Mouse (Mus musculus): Measurements from ENCODE around the gene Sec31b. TPM values are rescaled to one million over a fixed set of nuclear protein-coding genes. Genes with fewer than 3 reads are reported as not detected.

Sec31b gene
- polyA plus RNA-seq, 1 experiment from 2014 or later = 0.49 TPM

- H3K9me3 ChIP-seq = no peaks in the 10 kb centered on the region
- H3K27ac ChIP-seq = no peak overlapping the region
- H3K4me2 ChIP-seq = peak overlapping the region; percentile 84
- no peaks in the 10 kb centered on the region for H3K27me3 ChIP-seq
- H3K9ac ChIP-seq = 0 out of 2 replicates have a peak overlapping the region, but pooled peaks have one; percentile 21
- peak overlapping the region; percentile 79 for H3K4me3 ChIP-seq
- 89% methylated on average over 14 of the region's 14 CpGs for WGBS
- H3K4me1 ChIP-seq = peaks cover 27% of the 10 kb centered on the region
- peaks cover 44% of the 10 kb centered on the region for H3K36me3 ChIP-seq
- no peak for ATAC-seq (ENCODE audit: insufficient number of reproducible peaks, insufficient read depth, low FRiP score, low TSS enrichment, low read depth)
Measured at GRCm38 (mm10) chr19:44564006-44564405, 18.3 kb upstream of the Sec31b start.

- WGBS = under 1% methylated on average over 33 of the region's 33 CpGs
- H3K4me2 ChIP-seq = peak within 1 kb of the TSS; percentile 84
- peak; percentile 91 for ATAC-seq (ENCODE audit: insufficient number of reproducible peaks, insufficient read depth, low FRiP score, low TSS enrichment, low read depth)
Measured at GRCm38 (mm10) chr19:44562652-44563206, 17.1 kb upstream of the Sec31b start, which contains the start of gene Hif1an. Gene Hif1an (plus strand): TSS chr19:44562850.

GRCm38 (mm10) chr19:44554861-44555590 is 9.4 kb upstream of the Sec31b start, which contains the start of gene Ndufb8:
Gene Ndufb8 (minus strand): TSS chr19:44555440.
- Histone ChIP-seq H3K27me3 (peaks cover 12% of the 10 kb centered on the region; the same call in 1 of the 2 replicates), H3K4me2 (peak within 1 kb of the TSS; percentile 90), H3K36me3 (peaks cover 33% of the 10 kb centered on the region), H3K4me1 (peaks cover 13% of the 10 kb centered on the region), H3K27ac (peak within 1 kb of the TSS; percentile 69; the same call in 1 of the 2 replicates), H3K4me3 (peak within 1 kb of the TSS; percentile 92), H3K9me3 (no peaks in the 10 kb centered on the region), H3K9ac (peak within 1 kb of the TSS; percentile 93)
- WGBS = under 1% methylated on average over 50 of the region's 50 CpGs
- ATAC-seq (ENCODE audit: insufficient number of reproducible peaks, insufficient read depth, low FRiP score, low TSS enrichment, low read depth) = peak; percentile 69

More at GRCm38 (mm10) chr19:44562652-44563206, 17.1 kb upstream of the Sec31b start, which contains the start of gene Hif1an:
- Histone ChIP-seq H3K9me3 (no peaks in the 10 kb centered on the region), H3K36me3 (peaks cover 31% of the 10 kb centered on the region), H3K4me3 (peak within 1 kb of the TSS; percentile 79), H3K9ac (peak within 1 kb of the TSS; percentile 83), H3K27ac (peak within 1 kb of the TSS; percentile 55), H3K27me3 (peaks cover 12% of the 10 kb centered on the region; the same call in 1 of the 2 replicates), H3K4me1 (peaks cover 27% of the 10 kb centered on the region)

- Histone ChIP-seq H3K9me3 (no peaks in the 10 kb centered on the region), H3K36me3 (peaks cover 38% of the 10 kb centered on the region), H3K27ac (no peak overlapping the region), H3K9ac (peak overlapping the region; percentile 93), H3K4me2 (peak overlapping the region; percentile 90), H3K4me1 (peaks cover 13% of the 10 kb centered on the region), H3K4me3 (peak overlapping the region; percentile 92), H3K27me3 (peaks cover 12% of the 10 kb centered on the region; the same call in 1 of the 2 replicates)
- ATAC-seq (ENCODE audit: insufficient number of reproducible peaks, insufficient read depth, low FRiP score, low TSS enrichment, low read depth) = no peak
- 4% methylated on average over 8 of the region's 8 CpGs for WGBS
Measured at GRCm38 (mm10) chr19:44554490-44554860, 8.8 kb upstream of the Sec31b start.

- Histone ChIP-seq H3K9ac (no peak overlapping the region), H3K9me3 (no peaks in the 10 kb centered on the region), H3K4me2 (no peak overlapping the region), H3K27me3 (peaks cover 5% of the 10 kb centered on the region; the same call in 1 of the 2 replicates), H3K4me3 (no peak overlapping the region), H3K36me3 (peaks cover 50% of the 10 kb centered on the region), H3K4me1 (peaks cover 13% of the 10 kb centered on the region), H3K27ac (no peak overlapping the region)
- WGBS = 90% methylated on average over 4 of the region's 4 CpGs
- no peak for ATAC-seq (ENCODE audit: insufficient number of reproducible peaks, insufficient read depth, low FRiP score, low TSS enrichment, low read depth)
Measured at GRCm38 (mm10) chr19:44553286-44553685, 7.6 kb upstream of the Sec31b start.

GRCm38 (mm10) chr19:44552731-44553130 is 7.1 kb upstream of the Sec31b start, which contains the start of gene Gm20538:
Gene Gm20538 (minus strand): TSS chr19:44552831.
- no peak for ATAC-seq (ENCODE audit: insufficient number of reproducible peaks, insufficient read depth, low FRiP score, low TSS enrichment, low read depth)
- 94% methylated on average over 4 of the region's 4 CpGs for WGBS
- Histone ChIP-seq H3K27ac (no peak within 1 kb of the TSS), H3K4me2 (no peak within 1 kb of the TSS), H3K9me3 (no peaks in the 10 kb centered on the region), H3K27me3 (peaks cover under 1% of the 10 kb centered on the region; the same call in 1 of the 2 replicates), H3K9ac (no peak within 1 kb of the TSS), H3K36me3 (peaks cover 56% of the 10 kb centered on the region), H3K4me3 (no peak within 1 kb of the TSS), H3K4me1 (peaks cover 13% of the 10 kb centered on the region)

GRCm38 (mm10) chr19:44544775-44545174 is 889 bp downstream of the Sec31b start:
- Histone ChIP-seq H3K27me3 (peaks cover 37% of the 10 kb centered on the region), H3K27ac (no peak overlapping the region), H3K36me3 (peaks cover 20% of the 10 kb centered on the region), H3K4me1 (peaks cover 7% of the 10 kb centered on the region), H3K9me3 (peaks cover 11% of the 10 kb centered on the region), H3K4me3 (peak overlapping the region; percentile 45; the same call in 1 of the 2 replicates), H3K4me2 (peak overlapping the region; percentile 79), H3K9ac (no peak overlapping the region)
- ATAC-seq (ENCODE audit: insufficient number of reproducible peaks, insufficient read depth, low FRiP score, low TSS enrichment, low read depth) = no peak
- WGBS = 3% methylated on average over 13 of the region's 13 CpGs

GRCm38 (mm10) chr19:44544372-44544771 is 1.3 kb downstream of the Sec31b start:
- 61% methylated on average over 10 of the region's 10 CpGs for WGBS
- H3K4me3 ChIP-seq = no peak overlapping the region
- no peak overlapping the region for H3K9ac ChIP-seq
- peaks cover 37% of the 10 kb centered on the region for H3K27me3 ChIP-seq
- peaks cover 11% of the 10 kb centered on the region for H3K9me3 ChIP-seq
- H3K4me1 ChIP-seq = peaks cover 7% of the 10 kb centered on the region
- no peak for ATAC-seq (ENCODE audit: insufficient number of reproducible peaks, insufficient read depth, low FRiP score, low TSS enrichment, low read depth)
- no peak overlapping the region for H3K27ac ChIP-seq
- H3K4me2 ChIP-seq = no peak overlapping the region
- H3K36me3 ChIP-seq = peaks cover 16% of the 10 kb centered on the region

GRCm38 (mm10) chr19:44542694-44543178 is 2.9 kb downstream of the Sec31b start:
- H3K9ac ChIP-seq = no peak overlapping the region
- H3K27me3 ChIP-seq = peaks cover 37% of the 10 kb centered on the region
- no peak overlapping the region for H3K4me3 ChIP-seq
- no peak overlapping the region for H3K4me2 ChIP-seq
- WGBS = 90% methylated on average over 8 of the region's 8 CpGs
- H3K4me1 ChIP-seq = peaks cover 7% of the 10 kb centered on the region
- H3K9me3 ChIP-seq = peaks cover 11% of the 10 kb centered on the region
- H3K27ac ChIP-seq = no peak overlapping the region
- no peaks in the 10 kb centered on the region; the same call in 1 of the 2 replicates for H3K36me3 ChIP-seq
- ATAC-seq (ENCODE audit: insufficient number of reproducible peaks, insufficient read depth, low FRiP score, low TSS enrichment, low read depth) = no peak

- no peaks in the 10 kb centered on the region; the same call in 1 of the 2 replicates for H3K27me3 ChIP-seq
- H3K9me3 ChIP-seq = peaks cover 11% of the 10 kb centered on the region
- no peak overlapping the region for H3K4me3 ChIP-seq
- no peak for ATAC-seq (ENCODE audit: insufficient number of reproducible peaks, insufficient read depth, low FRiP score, low TSS enrichment, low read depth)
- 74% methylated on average over 8 of the region's 8 CpGs for WGBS
- H3K4me1 ChIP-seq = 0 out of 2 replicates have a peak, but pooled peaks cover 2% of the 10 kb centered on the region
- no peaks in the 10 kb centered on the region for H3K36me3 ChIP-seq
- no peak overlapping the region for H3K4me2 ChIP-seq
- no peak overlapping the region for H3K27ac ChIP-seq
- H3K9ac ChIP-seq = no peak overlapping the region
Measured at GRCm38 (mm10) chr19:44537416-44537815, 8.2 kb downstream of the Sec31b start.

- no peak for ATAC-seq (ENCODE audit: insufficient number of reproducible peaks, insufficient read depth, low FRiP score, low TSS enrichment, low read depth)
- Histone ChIP-seq H3K4me1 (0 out of 2 replicates have a peak, but pooled peaks cover 2% of the 10 kb centered on the region), H3K4me2 (no peak overlapping the region), H3K36me3 (no peaks in the 10 kb centered on the region), H3K9me3 (peaks cover 3% of the 10 kb centered on the region; the same call in 1 of the 2 replicates), H3K9ac (no peak overlapping the region), H3K4me3 (no peak overlapping the region), H3K27ac (no peak overlapping the region), H3K27me3 (peaks cover 15% of the 10 kb centered on the region)
- WGBS = 28% methylated on average over 3 of the region's 3 CpGs
Measured at GRCm38 (mm10) chr19:44535376-44535775, 10.3 kb downstream of the Sec31b start.

Measured in embryonic facial prominence, embryonic 13.5 days (tissue).